Mouse (Mus musculus) small intestine, adult 2 months (tissue): ENCODE data around the gene Zfp790.

Source experiments
- CTCF ChIP-seq: fragments of 200-500 bp; IDR thresholded peaks from 2 replicates; pipeline ENCODE4 v1.5.1; 2012; ENCODE audit warnings: low read depth, mild to moderate bottlenecking, control low read depth, inconsistent platforms, low read length, moderate library complexity, mixed read lengths; ENCODE audit not compliant: insufficient replicate concordance, insufficient read length; ENCODE audit errors: extremely low read depth
- POLR2A ChIP-seq: fragments of 200-500 bp; IDR thresholded peaks from 2 replicates; pipeline ENCODE4 v1.6.1; 2012; ENCODE audit warnings: low read depth, mild to moderate bottlenecking, control low read depth, inconsistent platforms, low read length, moderate library complexity

DNA sequence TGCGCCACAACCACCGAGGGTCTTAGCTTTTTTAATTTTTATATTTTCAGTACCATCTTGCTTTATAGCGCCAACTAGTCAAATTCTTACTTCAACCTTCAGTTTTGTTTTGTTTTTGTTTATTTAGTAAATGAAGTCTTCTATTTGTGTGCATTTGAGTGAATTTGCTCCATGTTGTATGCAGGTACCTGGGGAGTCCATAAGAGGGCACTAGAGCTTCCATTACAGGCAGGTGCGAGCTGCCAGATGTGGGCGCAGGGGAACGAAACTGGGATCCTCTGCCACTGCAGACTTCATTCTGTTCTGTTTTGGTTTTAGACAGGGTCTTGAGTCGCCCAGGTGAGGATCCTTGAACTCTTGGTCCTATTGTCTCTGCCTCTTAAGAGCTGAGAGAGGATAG, 45.7 kb downstream of the Zfp790 start:
- no peak for TF ChIP-seq POLR2A
- TF ChIP-seq CTCF, result no peak
